Mouse (Mus musculus) liver, embryonic 14.5 days (tissue): ENCODE measurements at regions not wholly inside any gene's neighbourhood (a gene's known extent, or its start where the extent isn't known, plus 50 kb on each side); places are given as distances from the start of the nearest gene placed in this dataset.

ENCODE experiments used
- CTCF ChIP-seq: IDR thresholded peaks from 2 replicates; pipeline ENCODE4 v1.5.1; 2016; ENCODE audit warnings: antibody characterized with exemption, low read depth, control low read depth
- EP300 ChIP-seq: IDR thresholded peaks from 2 replicates; pipeline ENCODE4 v1.6.1; 2016; ENCODE audit warnings: antibody characterized with exemption, low read depth

DNA sequence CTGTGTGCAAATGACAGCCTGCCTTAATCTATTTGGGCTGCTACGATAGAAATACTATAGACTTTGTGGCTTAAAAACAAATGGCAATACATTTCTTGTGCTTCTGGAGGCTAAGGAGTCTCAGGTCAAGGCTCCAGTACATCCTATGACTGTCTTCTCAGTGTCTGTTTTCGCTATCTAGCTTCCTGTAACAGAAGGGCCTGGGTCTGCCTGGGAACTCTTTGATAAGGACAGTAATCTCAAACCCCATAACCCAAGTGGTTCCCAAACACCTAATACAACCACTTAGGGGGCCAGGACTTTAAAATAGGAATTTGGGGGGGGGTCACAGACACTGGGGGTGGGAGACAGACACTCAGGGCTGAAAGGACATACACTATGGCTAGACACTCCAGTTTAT lies 81.7 kb upstream of the Pja1 start:
- TF ChIP-seq CTCF (no peak), EP300 (no peak)
